Mouse (Mus musculus): ENCODE results near the gene Sergef. TPM values are rescaled to one million over a fixed set of nuclear protein-coding genes. Genes with fewer than 3 reads are reported as not detected.

Gene Sergef
- polyA plus RNA-seq, 1 experiment: 44.9 TPM

- TF ChIP-seq CTCF (IDR thresholded peaks at IDR 0.05; ENCODE audit: extremely low read depth, insufficient read depth, low read length) (no peak), POLR2A (IDR thresholded peaks at IDR 0.05; ENCODE audit: extremely low read depth, insufficient read depth, low read length) (no peak)
- Histone ChIP-seq H3K4me3 (ENCODE audit: insufficient read depth, low read length) (no peak overlapping the region), H3K4me1 (ENCODE audit: control insufficient read depth, insufficient read depth, low read length) (peaks cover 6% of the 10 kb centered on the region)
These were observed 159.8 kb downstream of the Sergef start for GRCm38 (mm10) chr7:46479793-46480192.

GRCm38 (mm10) chr7:46477456-46477855, 162.2 kb downstream of the Sergef start:
- Histone ChIP-seq H3K4me3 (ENCODE audit: insufficient read depth, low read length) (no peak overlapping the region), H3K27ac (ENCODE audit: insufficient read depth, low read length) (no peak overlapping the region), H3K4me1 (ENCODE audit: control insufficient read depth, insufficient read depth, low read length) (peaks cover 7% of the 10 kb centered on the region)
- no peak for TF ChIP-seq CTCF (IDR thresholded peaks at IDR 0.05; ENCODE audit: extremely low read depth, insufficient read depth, low read length)
- no peak for TF ChIP-seq POLR2A (IDR thresholded peaks at IDR 0.05; ENCODE audit: extremely low read depth, insufficient read depth, low read length)

More at GRCm38 (mm10) chr7:46479793-46480192, 159.8 kb downstream of the Sergef start:
- H3K27ac ChIP-seq (ENCODE audit: insufficient read depth, low read length): no peak overlapping the region; the same call in 1 of the 2 replicates

GRCm38 (mm10) chr7:46475464-46475863, 164.1 kb downstream of the Sergef start:
- peaks cover 7% of the 10 kb centered on the region for H3K4me1 ChIP-seq (ENCODE audit: control insufficient read depth, insufficient read depth, low read length)
- H3K4me3 ChIP-seq (ENCODE audit: insufficient read depth, low read length): no peak overlapping the region
- H3K27ac ChIP-seq (ENCODE audit: insufficient read depth, low read length): no peak overlapping the region
- TF ChIP-seq CTCF (IDR thresholded peaks at IDR 0.05; ENCODE audit: extremely low read depth, insufficient read depth, low read length) (no peak), POLR2A (IDR thresholded peaks at IDR 0.05; ENCODE audit: extremely low read depth, insufficient read depth, low read length) (no peak)

GRCm38 (mm10) chr7:46473141-46473540, 166.5 kb downstream of the Sergef start:
- Histone ChIP-seq H3K4me1 (ENCODE audit: control insufficient read depth, insufficient read depth, low read length) (peaks cover 1% of the 10 kb centered on the region; the same call in 1 of the 2 replicates), H3K4me3 (ENCODE audit: insufficient read depth, low read length) (no peak overlapping the region), H3K27ac (ENCODE audit: insufficient read depth, low read length) (no peak overlapping the region)
- no peak for TF ChIP-seq POLR2A (IDR thresholded peaks at IDR 0.05; ENCODE audit: extremely low read depth, insufficient read depth, low read length)

GRCm38 (mm10) chr7:46471054-46471737, 168.4 kb downstream of the Sergef start:
- Histone ChIP-seq H3K4me1 (ENCODE audit: control insufficient read depth, insufficient read depth, low read length) (peaks cover 4% of the 10 kb centered on the region), H3K27ac (ENCODE audit: insufficient read depth, low read length) (no peak overlapping the region), H3K4me3 (ENCODE audit: insufficient read depth, low read length) (no peak overlapping the region)
- TF ChIP-seq CTCF (IDR thresholded peaks at IDR 0.05; ENCODE audit: extremely low read depth, insufficient read depth, low read length): no peak
- no peak for TF ChIP-seq POLR2A (IDR thresholded peaks at IDR 0.05; ENCODE audit: extremely low read depth, insufficient read depth, low read length)

- H3K4me3 ChIP-seq (ENCODE audit: insufficient read depth, low read length): no peak overlapping the region
- peaks cover 4% of the 10 kb centered on the region for H3K4me1 ChIP-seq (ENCODE audit: control insufficient read depth, insufficient read depth, low read length)
- no peak overlapping the region for H3K27ac ChIP-seq (ENCODE audit: insufficient read depth, low read length)
- no peak for TF ChIP-seq CTCF (IDR thresholded peaks at IDR 0.05; ENCODE audit: extremely low read depth, insufficient read depth, low read length)
- TF ChIP-seq POLR2A (IDR thresholded peaks at IDR 0.05; ENCODE audit: extremely low read depth, insufficient read depth, low read length): no peak
These were observed 170.1 kb downstream of the Sergef start for GRCm38 (mm10) chr7:46469542-46469941.

- Histone ChIP-seq H3K4me1 (ENCODE audit: control insufficient read depth, insufficient read depth, low read length) (peaks cover 7% of the 10 kb centered on the region), H3K27ac (ENCODE audit: insufficient read depth, low read length) (no peak overlapping the region), H3K4me3 (ENCODE audit: insufficient read depth, low read length) (no peak overlapping the region)
- TF ChIP-seq CTCF (IDR thresholded peaks at IDR 0.05; ENCODE audit: extremely low read depth, insufficient read depth, low read length) (no peak), POLR2A (IDR thresholded peaks at IDR 0.05; ENCODE audit: extremely low read depth, insufficient read depth, low read length) (no peak)
These were observed 173.1 kb downstream of the Sergef start for GRCm38 (mm10) chr7:46466422-46466981.

- no peak overlapping the region for H3K4me3 ChIP-seq (ENCODE audit: insufficient read depth, low read length)
- no peak for TF ChIP-seq POLR2A (IDR thresholded peaks at IDR 0.05; ENCODE audit: extremely low read depth, insufficient read depth, low read length)
- TF ChIP-seq CTCF (IDR thresholded peaks at IDR 0.05; ENCODE audit: extremely low read depth, insufficient read depth, low read length): no peak
- H3K27ac ChIP-seq (ENCODE audit: insufficient read depth, low read length): no peak overlapping the region
- peaks cover 7% of the 10 kb centered on the region for H3K4me1 ChIP-seq (ENCODE audit: control insufficient read depth, insufficient read depth, low read length)
These were observed 176.5 kb downstream of the Sergef start for GRCm38 (mm10) chr7:46463136-46463535.

GRCm38 (mm10) chr7:46462287-46462686, 177.3 kb downstream of the Sergef start:
- Histone ChIP-seq H3K4me3 (ENCODE audit: insufficient read depth, low read length) (no peak overlapping the region), H3K27ac (ENCODE audit: insufficient read depth, low read length) (no peak overlapping the region), H3K4me1 (ENCODE audit: control insufficient read depth, insufficient read depth, low read length) (peaks cover 7% of the 10 kb centered on the region)
- no peak for TF ChIP-seq POLR2A (IDR thresholded peaks at IDR 0.05; ENCODE audit: extremely low read depth, insufficient read depth, low read length)

- peaks cover 4% of the 10 kb centered on the region for H3K4me1 ChIP-seq (ENCODE audit: control insufficient read depth, insufficient read depth, low read length)
- H3K27ac ChIP-seq (ENCODE audit: insufficient read depth, low read length): no peak overlapping the region
- no peak for TF ChIP-seq CTCF (IDR thresholded peaks at IDR 0.05; ENCODE audit: extremely low read depth, insufficient read depth, low read length)
- no peak for TF ChIP-seq POLR2A (IDR thresholded peaks at IDR 0.05; ENCODE audit: extremely low read depth, insufficient read depth, low read length)
- no peak overlapping the region for H3K4me3 ChIP-seq (ENCODE audit: insufficient read depth, low read length)
These were observed 179.9 kb downstream of the Sergef start for GRCm38 (mm10) chr7:46459605-46460245.
